Mouse (Mus musculus): ENCODE results near the gene Lrrc57. TPM values are rescaled to one million over a fixed set of nuclear protein-coding genes. Genes with fewer than 3 reads are reported as not detected.
"Not testable (repeated sequence)": the region's sequence is repeated elsewhere in the genome, so short reads cannot be mapped to it uniquely, and the experiment has no call there.

The Lrrc57 gene
- polyA plus RNA-seq, 2 experiments, result 18.4 to 19.4 TPM

- no peak for TF ChIP-seq POLR2A (IDR thresholded peaks at IDR 0.05; ENCODE audit: borderline replicate concordance, extremely low read depth, insufficient read depth, insufficient read length)
- Histone ChIP-seq H3K27me3 (ENCODE audit: control insufficient read depth, insufficient read depth, low read length) (no peaks in the 10 kb centered on the region), H3K4me1 (ENCODE audit: control insufficient read depth, insufficient read depth, low read length) (peaks cover 17% of the 10 kb centered on the region), H3K4me3 (replicated peaks; ENCODE audit: low read length) (no peak overlapping the region), H3K27ac (replicated peaks; ENCODE audit: low read depth, low read length) (no peak overlapping the region), H3K36me3 (ENCODE audit: control insufficient read depth, insufficient read depth, low read length) (peaks cover 10% of the 10 kb centered on the region; the same call in 1 of the 2 replicates), H3K9me3 (ENCODE audit: control insufficient read depth, low read length) (no peaks in the 10 kb centered on the region), H3K4me2 (replicated peaks; ENCODE audit: low read depth, low read length, severe bottlenecking) (no peak overlapping the region), H3K9ac (ENCODE audit: low read depth, low read length, severe bottlenecking) (no peak overlapping the region)
- DNase-seq (ENCODE audit: low spot score), result no peak
- WGBS, result 89% methylated on average over 2 of the region's 2 CpGs
- no peak for ATAC-seq (ENCODE audit: low FRiP score, low read depth)
These were observed 33.3 kb downstream of the Lrrc57 start for GRCm38 (mm10) chr2:120575978-120576377.

- no peak for TF ChIP-seq POLR2A (IDR thresholded peaks at IDR 0.05; ENCODE audit: borderline replicate concordance, extremely low read depth, insufficient read depth, insufficient read length)
- ATAC-seq (ENCODE audit: low FRiP score, low read depth) (no peak), DNase-seq (ENCODE audit: low spot score) (peak; percentile 8)
- Histone ChIP-seq H3K9me3 (ENCODE audit: control insufficient read depth, low read length) (no peaks in the 10 kb centered on the region), H3K4me2 (replicated peaks; ENCODE audit: low read depth, low read length, severe bottlenecking) (no peak overlapping the region; the same call in 1 of the 2 replicates), H3K36me3 (ENCODE audit: control insufficient read depth, insufficient read depth, low read length) (peaks cover 10% of the 10 kb centered on the region; the same call in 1 of the 2 replicates), H3K4me3 (replicated peaks; ENCODE audit: low read length) (no peak overlapping the region), H3K27me3 (ENCODE audit: control insufficient read depth, insufficient read depth, low read length) (no peaks in the 10 kb centered on the region), H3K9ac (ENCODE audit: low read depth, low read length, severe bottlenecking) (0 out of 2 replicates have a peak overlapping the region, but pooled peaks have one; percentile 34), H3K27ac (replicated peaks; ENCODE audit: low read depth, low read length) (no peak overlapping the region), H3K4me1 (ENCODE audit: control insufficient read depth, insufficient read depth, low read length) (peaks cover 17% of the 10 kb centered on the region)
- WGBS, result 44% methylated on average over 3 of the region's 3 CpGs
These were observed 34.2 kb downstream of the Lrrc57 start for GRCm38 (mm10) chr2:120575121-120575520.

GRCm38 (mm10) chr2:120572161-120572560 is 37.2 kb downstream of the Lrrc57 start:
- H3K36me3 ChIP-seq (ENCODE audit: control insufficient read depth, insufficient read depth, low read length); H3K27me3 ChIP-seq (ENCODE audit: control insufficient read depth, insufficient read depth, low read length); H3K4me2 ChIP-seq (replicated peaks; ENCODE audit: low read depth, low read length, severe bottlenecking); H3K9ac ChIP-seq (ENCODE audit: low read depth, low read length, severe bottlenecking); ATAC-seq (ENCODE audit: low FRiP score, low read depth); H3K27ac ChIP-seq (replicated peaks; ENCODE audit: low read depth, low read length); H3K9me3 ChIP-seq (ENCODE audit: control insufficient read depth, low read length); H3K4me3 ChIP-seq (replicated peaks; ENCODE audit: low read length); DNase-seq (ENCODE audit: low spot score): not testable (repeated sequence)
- peaks cover 29% of the 10 kb centered on the region for H3K4me1 ChIP-seq (ENCODE audit: control insufficient read depth, insufficient read depth, low read length)
- WGBS, result 94% methylated on average over 3 of the region's 3 CpGs

- DNase-seq (ENCODE audit: low spot score) (no peak), ATAC-seq (ENCODE audit: low FRiP score, low read depth) (no peak)
- no peak overlapping the region for H3K9ac ChIP-seq (ENCODE audit: low read depth, low read length, severe bottlenecking)
- H3K4me3 ChIP-seq (replicated peaks; ENCODE audit: low read length), result no peak overlapping the region
- no peaks in the 10 kb centered on the region for H3K9me3 ChIP-seq (ENCODE audit: control insufficient read depth, low read length)
- peaks cover 23% of the 10 kb centered on the region for H3K4me1 ChIP-seq (ENCODE audit: control insufficient read depth, insufficient read depth, low read length)
- peaks cover 9% of the 10 kb centered on the region; the same call in 1 of the 2 replicates for H3K36me3 ChIP-seq (ENCODE audit: control insufficient read depth, insufficient read depth, low read length)
- H3K27ac ChIP-seq (replicated peaks; ENCODE audit: low read depth, low read length), result no peak overlapping the region
- TF ChIP-seq POLR2A (IDR thresholded peaks at IDR 0.05; ENCODE audit: borderline replicate concordance, extremely low read depth, insufficient read depth, insufficient read length), result no peak
- H3K27me3 ChIP-seq (ENCODE audit: control insufficient read depth, insufficient read depth, low read length), result no peaks in the 10 kb centered on the region
- 91% methylated on average over 3 of the region's 3 CpGs for WGBS
- no peak overlapping the region for H3K4me2 ChIP-seq (replicated peaks; ENCODE audit: low read depth, low read length, severe bottlenecking)
These were observed 38.2 kb downstream of the Lrrc57 start for GRCm38 (mm10) chr2:120571081-120571480.

- under 1% methylated on average over 22 of the region's 22 CpGs for WGBS
- Histone ChIP-seq H3K27ac (replicated peaks; ENCODE audit: low read depth, low read length) (peak overlapping the region; percentile 86), H3K27me3 (ENCODE audit: control insufficient read depth, insufficient read depth, low read length) (no peaks in the 10 kb centered on the region), H3K4me1 (ENCODE audit: control insufficient read depth, insufficient read depth, low read length) (peaks cover 15% of the 10 kb centered on the region), H3K4me2 (replicated peaks; ENCODE audit: low read depth, low read length, severe bottlenecking) (peak overlapping the region; percentile 73), H3K36me3 (ENCODE audit: control insufficient read depth, insufficient read depth, low read length) (peaks cover 9% of the 10 kb centered on the region; the same call in 1 of the 2 replicates), H3K9me3 (ENCODE audit: control insufficient read depth, low read length) (no peaks in the 10 kb centered on the region), H3K4me3 (replicated peaks; ENCODE audit: low read length) (peak overlapping the region; percentile 58), H3K9ac (ENCODE audit: low read depth, low read length, severe bottlenecking) (peak overlapping the region; percentile 67)
- peak; percentile 70 for ATAC-seq (ENCODE audit: low FRiP score, low read depth)
- peak; percentile 20 for DNase-seq (ENCODE audit: low spot score)
- no peak for TF ChIP-seq POLR2A (IDR thresholded peaks at IDR 0.05; ENCODE audit: borderline replicate concordance, extremely low read depth, insufficient read depth, insufficient read length)
These were observed 41.5 kb downstream of the Lrrc57 start for GRCm38 (mm10) chr2:120567798-120568320.

All from limb, embryonic 14.5 days (tissue).